Mouse (Mus musculus) MEL (cell line): ENCODE measurements at regions not wholly inside any gene's neighbourhood (a gene's known extent, or its start where the extent isn't known, plus 50 kb on each side); places are given as distances from the start of the nearest gene placed in this dataset.

Experiments used
- DNase-seq: peaks from one replicate; pipeline ENCODE4 v3.0.0; 2011; ENCODE audit warnings: low read depth, low spot score
- H3K27ac ChIP-seq: 2 replicates; pipeline ENCODE4 v1.5.1; 2012; ENCODE audit warnings: low read depth, mild to moderate bottlenecking, control low read depth, low read length, moderate library complexity; ENCODE audit not compliant: control insufficient read depth
- H3K27me3 ChIP-seq, 2 experiments: fragments of 150-350 bp in 1 of 2; sonication (generic) in 1 of 2; 2 replicates each; pipeline ENCODE4 v1.6.1; 2012; ENCODE audit warnings: low read length in 2 of 2, mild to moderate bottlenecking in 2 of 2, improper control_type of control experiment in 1 of 2, moderate library complexity in 1 of 2; ENCODE audit not compliant: insufficient read depth in 2 of 2, control insufficient read depth in 1 of 2
- H3K36me3 ChIP-seq, 2 experiments: 2 replicates each; pipeline ENCODE4 v1.6.1; 2012 to 2014; ENCODE audit warnings: low read length in 2 of 2, improper control_type of control experiment in 1 of 2, inconsistent platforms in 1 of 2, mild to moderate bottlenecking in 1 of 2; ENCODE audit not compliant: insufficient read depth in 2 of 2, control insufficient read depth in 1 of 2
- H3K4me1 ChIP-seq, 2 experiments: fragments of 150-350 bp in 1 of 2; sonication (generic) in 1 of 2; 2 replicates each; pipeline ENCODE4 v1.6.1; 2012; ENCODE audit warnings: low read length in 2 of 2, improper control_type of control experiment in 1 of 2, mild to moderate bottlenecking in 1 of 2; ENCODE audit not compliant: insufficient read depth in 2 of 2, control insufficient read depth in 1 of 2
- H3K4me3 ChIP-seq, 2 experiments: fragments of 150-350 bp in 1 of 2; sonication (generic) in 1 of 2; 2 replicates each; pipeline ENCODE4 v1.5.1; 2012; ENCODE audit warnings: low read depth in 2 of 2, low read length in 2 of 2, mild to moderate bottlenecking in 2 of 2, moderate library complexity in 2 of 2, control low read depth in 1 of 2, improper control_type of control experiment in 1 of 2; ENCODE audit not compliant: control insufficient read depth in 1 of 2, insufficient read depth in 1 of 2
- H3K79me2 ChIP-seq: 2 replicates; pipeline ENCODE4 v1.6.1; 2012; ENCODE audit warnings: mild to moderate bottlenecking, low read length, moderate library complexity; ENCODE audit not compliant: control insufficient read depth, poor library complexity, insufficient read depth
- H3K9ac ChIP-seq: 2 replicates; pipeline ENCODE4 v1.6.1; 2012; ENCODE audit warnings: low read depth, mild to moderate bottlenecking, control low read depth, low read length, moderate library complexity; ENCODE audit not compliant: control insufficient read depth, poor library complexity, severe bottlenecking
- H3K9me3 ChIP-seq: fragments of 150-350 bp; sonication (generic); replicated peaks from 2 replicates; pipeline ENCODE4 v1.6.1; 2012; ENCODE audit warnings: mild to moderate bottlenecking, low read length, improper control_type of control experiment, moderate library complexity; ENCODE audit not compliant: insufficient read depth
- CHD1 ChIP-seq: IDR thresholded peaks from 2 replicates; pipeline ENCODE4 v1.6.1; 2012; ENCODE audit warnings: low read depth, mild to moderate bottlenecking, inconsistent platforms, low read length, improper control_type of control experiment
- E2F4 ChIP-seq: IDR thresholded peaks from 2 replicates; pipeline ENCODE4 v1.6.1; 2011; ENCODE audit warnings: low read depth, low read length, improper control_type of control experiment, borderline replicate concordance
- EP300 ChIP-seq, 2 experiments: IDR thresholded peaks; 2 replicates each; pipeline ENCODE4 v1.6.1; 2011; ENCODE audit warnings: improper control_type of control experiment in 2 of 2, low read length in 2 of 2, low read depth in 1 of 2, mild to moderate bottlenecking in 1 of 2
- ETS1 ChIP-seq: IDR thresholded peaks from 2 replicates; pipeline ENCODE4 v1.6.1; 2012; ENCODE audit warnings: low read depth, mild to moderate bottlenecking, inconsistent platforms, low read length, improper control_type of control experiment, moderate library complexity
- GABPA ChIP-seq: IDR thresholded peaks from 2 replicates; pipeline ENCODE4 v1.6.1; 2012; ENCODE audit warnings: low read depth, mild to moderate bottlenecking, inconsistent platforms, low read length, improper control_type of control experiment, moderate library complexity
- GATA1 ChIP-seq: IDR thresholded peaks from 2 replicates; pipeline ENCODE4 v1.6.1; 2011; ENCODE audit warnings: low read depth, low read length, improper control_type of control experiment
- JUND ChIP-seq: IDR thresholded peaks from 2 replicates; pipeline ENCODE4 v1.6.1; 2011; ENCODE audit warnings: low read depth, mild to moderate bottlenecking, improper control_type of control experiment, low read length
- KAT2A ChIP-seq: conservative IDR thresholded peaks from 2 replicates; pipeline ENCODE4 v1.6.1; 2012; ENCODE audit warnings: low read depth, low read length, improper control_type of control experiment, inconsistent platforms
- MAFK ChIP-seq: IDR thresholded peaks from 2 replicates; pipeline ENCODE4 v1.6.1; 2011; ENCODE audit warnings: low read depth, mild to moderate bottlenecking, low read length, improper control_type of control experiment, borderline replicate concordance
- MAX ChIP-seq: IDR thresholded peaks from 2 replicates; pipeline ENCODE4 v1.6.1; 2011; ENCODE audit warnings: low read length, improper control_type of control experiment
- MXI1 ChIP-seq: IDR thresholded peaks from 2 replicates; pipeline ENCODE4 v1.6.1; 2011; ENCODE audit warnings: mild to moderate bottlenecking, low read depth, low read length, improper control_type of control experiment
- MYB ChIP-seq: IDR thresholded peaks from 2 replicates; pipeline ENCODE4 v1.6.1; 2011; ENCODE audit warnings: mild to moderate bottlenecking, low read depth, low read length, improper control_type of control experiment
- MYC ChIP-seq: IDR thresholded peaks from 2 replicates; pipeline ENCODE4 v1.6.1; 2011; ENCODE audit warnings: low read depth, mild to moderate bottlenecking, low read length, improper control_type of control experiment, moderate library complexity
- NELFE ChIP-seq: IDR thresholded peaks from 2 replicates; pipeline ENCODE4 v1.6.1; 2011; ENCODE audit warnings: low read depth, low read length, improper control_type of control experiment
- POLR2A ChIP-seq, 2 experiments: IDR thresholded peaks; 2 replicates each; pipeline ENCODE4 v1.6.1; 2011 to 2012; ENCODE audit warnings: low read length in 2 of 2, mild to moderate bottlenecking in 2 of 2, control low read depth in 1 of 2, improper control_type of control experiment in 1 of 2, low read depth in 1 of 2, moderate library complexity in 1 of 2; ENCODE audit not compliant: control insufficient read depth in 1 of 2, insufficient read depth in 1 of 2, poor library complexity in 1 of 2
- RAD21 ChIP-seq: IDR thresholded peaks from 2 replicates; pipeline ENCODE4 v1.6.1; 2011; ENCODE audit warnings: mild to moderate bottlenecking, low read depth, low read length, improper control_type of control experiment
- RCOR1 ChIP-seq: IDR thresholded peaks from 2 replicates; pipeline ENCODE4 v1.6.1; 2012; ENCODE audit warnings: low read depth, mild to moderate bottlenecking, inconsistent platforms, low read length, improper control_type of control experiment
- SIN3A ChIP-seq: IDR thresholded peaks from 2 replicates; pipeline ENCODE4 v1.6.1; 2012; ENCODE audit warnings: low read length, improper control_type of control experiment, inconsistent platforms
- SMC3 ChIP-seq: IDR thresholded peaks from 2 replicates; pipeline ENCODE4 v1.6.1; 2011; ENCODE audit warnings: low read depth, low read length, improper control_type of control experiment
- TBP ChIP-seq: IDR thresholded peaks from 2 replicates; pipeline ENCODE4 v1.8.0; 2011; ENCODE audit warnings: low read depth, low read length, improper control_type of control experiment
- USF1 ChIP-seq: IDR thresholded peaks from 2 replicates; pipeline ENCODE4 v1.6.1; 2014; ENCODE audit warnings: low read depth, mild to moderate bottlenecking, inconsistent platforms, low read length, improper control_type of control experiment, moderate library complexity
- USF2 ChIP-seq, 2 experiments: IDR thresholded peaks; 2 replicates each; pipeline ENCODE4 v1.6.1; 2011 to 2012; ENCODE audit warnings: improper control_type of control experiment in 2 of 2, low read length in 2 of 2, borderline replicate concordance in 1 of 2, inconsistent platforms in 1 of 2, low read depth in 1 of 2, mild to moderate bottlenecking in 1 of 2; ENCODE audit not compliant: insufficient read depth in 1 of 2
- ZC3H11A ChIP-seq: IDR thresholded peaks from 2 replicates; pipeline ENCODE4 v1.6.1; 2012; ENCODE audit warnings: low read depth, mild to moderate bottlenecking, inconsistent platforms, low read length, improper control_type of control experiment
- ZMIZ1 ChIP-seq: IDR thresholded peaks from 2 replicates; pipeline ENCODE4 v1.6.1; 2012; ENCODE audit warnings: low read depth, mild to moderate bottlenecking, inconsistent platforms, low read length, improper control_type of control experiment, moderate library complexity
- ZNF384 ChIP-seq: IDR thresholded peaks from 2 replicates; pipeline ENCODE4 v1.6.1; 2012; ENCODE audit warnings: low read depth, mild to moderate bottlenecking, inconsistent platforms, low read length, improper control_type of control experiment

DNA sequence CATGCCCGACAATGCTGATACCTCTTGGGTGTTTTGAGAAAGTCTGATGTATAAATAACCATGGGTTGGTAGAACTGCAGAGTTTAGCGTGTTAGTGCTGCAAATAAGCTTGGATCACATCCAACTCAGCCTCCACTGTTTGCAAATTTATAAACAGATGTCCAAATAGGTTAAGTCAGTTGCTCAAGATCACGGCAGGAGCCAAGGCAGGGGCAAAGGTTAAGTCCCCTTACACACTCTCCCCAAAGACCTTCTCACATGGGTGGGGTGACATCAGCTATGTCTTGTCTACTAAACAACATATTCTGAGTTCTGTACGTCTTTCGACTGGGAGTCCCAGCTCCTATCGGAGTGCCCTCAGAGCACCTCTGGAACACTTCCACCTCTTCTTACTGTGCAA lies 261.0 kb downstream of the Foxo1 start:
- Histone ChIP-seq H3K9me3 (no peaks in the 10 kb centered on the region), H3K4me3 (no peak overlapping the region), H3K27me3 (no peaks in the 10 kb centered on the region), H3K4me1 (no peaks in the 10 kb centered on the region), H3K27ac (no peak overlapping the region), H3K79me2 (no peaks in the 10 kb centered on the region), H3K36me3 (no peaks in the 10 kb centered on the region), H3K9ac (no peak overlapping the region)
- no peak for TF ChIP-seq MAX
- no peak for TF ChIP-seq ETS1
- DNase-seq: no peak

- Histone ChIP-seq H3K36me3 (no peaks in the 10 kb centered on the region), H3K9me3 (no peaks in the 10 kb centered on the region), H3K4me1 (no peaks in the 10 kb centered on the region), H3K9ac (no peak overlapping the region), H3K27me3 (no peaks in the 10 kb centered on the region), H3K4me3 (no peak overlapping the region), H3K79me2 (no peaks in the 10 kb centered on the region), H3K27ac (no peak overlapping the region)
- TF ChIP-seq E2F4 (no peak), MXI1 (no peak), SMC3 (no peak), POLR2A (IDR thresholded peaks at IDR 0.05; ENCODE audit: control insufficient read depth in 1 of 2, insufficient read depth in 1 of 2, low read depth in 1 of 2, low read length in 2 of 2, poor library complexity in 1 of 2) (no peak), ETS1 (no peak), USF2 (IDR thresholded peaks at IDR 0.05; ENCODE audit: borderline replicate concordance in 1 of 2, insufficient read depth in 1 of 2, low read depth in 1 of 2, low read length in 2 of 2) (no peak), GABPA (no peak), EP300 (IDR thresholded peaks at IDR 0.05; ENCODE audit: low read depth in 1 of 2, low read length in 2 of 2) (no peak), MYC (no peak)
- DNase-seq: no peak
Measured at GRCm38 (mm10) chr3:52528521-52528920, 260.4 kb downstream of the Foxo1 start.

DNA sequence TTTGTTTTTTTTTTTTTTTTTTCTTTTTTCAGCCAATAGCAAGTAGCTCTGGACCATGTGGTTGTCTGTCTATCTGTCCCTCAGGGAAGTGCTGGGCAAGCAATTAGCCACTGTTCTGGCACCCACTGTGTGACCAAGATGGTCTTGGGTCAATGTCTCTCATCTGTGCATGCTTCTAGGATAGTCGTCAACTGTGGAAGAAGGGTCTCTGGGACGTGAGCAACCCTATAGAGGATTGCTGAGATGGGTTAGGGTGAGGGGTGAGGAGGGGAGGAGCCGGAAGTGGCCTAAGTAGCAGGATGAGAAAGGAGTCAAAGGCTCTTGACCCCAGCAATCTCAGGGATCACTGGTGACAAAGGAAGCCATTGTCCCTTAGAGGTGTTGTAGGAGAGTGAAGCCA lies 259.6 kb downstream of the Foxo1 start:
- TF ChIP-seq E2F4 (no peak), JUND (no peak), KAT2A (no peak), MAFK (no peak), ETS1 (no peak), ZMIZ1 (no peak), CHD1 (no peak), RAD21 (no peak), ZNF384 (no peak), ZC3H11A (no peak), TBP (no peak), SIN3A (no peak), NELFE (no peak), POLR2A (IDR thresholded peaks at IDR 0.05; ENCODE audit: control insufficient read depth in 1 of 2, insufficient read depth in 1 of 2, low read depth in 1 of 2, low read length in 2 of 2, poor library complexity in 1 of 2) (no peak), EP300 (IDR thresholded peaks at IDR 0.05; ENCODE audit: low read depth in 1 of 2, low read length in 2 of 2) (no peak), GATA1 (no peak), RCOR1 (no peak), MYB (no peak), USF1 (no peak)

More for the DNA sequence above, 259.6 kb downstream of the Foxo1 start:
- no peaks in the 10 kb centered on the region for H3K9me3 ChIP-seq
- no peak for DNase-seq
- no peaks in the 10 kb centered on the region for H3K4me1 ChIP-seq
- no peaks in the 10 kb centered on the region for H3K79me2 ChIP-seq
- no peaks in the 10 kb centered on the region for H3K27me3 ChIP-seq
- no peaks in the 10 kb centered on the region for H3K36me3 ChIP-seq
- H3K4me3 ChIP-seq: no peak overlapping the region
- H3K9ac ChIP-seq: no peak overlapping the region
- H3K27ac ChIP-seq: no peak overlapping the region
